Mouse (Mus musculus) urinary bladder, postnatal 25 days (tissue): ENCODE data around the gene M1ap.

Source experiments
- DNase-seq: peaks from one replicate; pipeline ENCODE4 v3.0.0; 2022; ENCODE audit warnings: low spot score

The M1ap gene

DNA sequence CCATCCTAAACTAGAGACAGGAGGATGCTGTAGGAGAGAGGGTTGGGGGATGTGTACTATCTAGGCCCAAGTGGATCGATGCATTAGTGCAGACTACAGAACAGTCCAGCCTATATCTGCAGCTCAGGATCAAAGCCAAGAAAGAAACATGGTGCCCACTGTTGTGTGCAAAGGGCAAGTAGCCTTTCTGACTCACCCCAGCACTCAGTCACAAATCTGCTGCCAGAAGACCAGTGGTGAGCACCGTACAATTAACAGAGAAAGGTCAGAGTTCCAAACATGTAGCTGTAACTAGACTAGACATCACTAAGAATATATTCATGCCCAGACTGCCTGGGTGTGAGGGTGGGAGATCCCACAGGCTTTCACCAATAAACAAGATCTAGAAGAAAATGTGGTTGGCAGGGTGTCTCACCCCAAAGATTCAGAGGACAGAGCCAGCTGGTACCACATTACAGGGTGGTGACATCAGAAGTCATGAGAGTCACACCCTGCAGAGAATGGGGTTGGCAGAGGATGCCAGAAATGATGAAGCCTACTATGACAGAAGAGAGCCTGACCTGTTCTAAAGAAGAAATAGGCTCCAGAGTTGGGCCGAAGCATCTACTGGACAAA lies 12.0 kb upstream of the M1ap start:
- no peak for DNase-seq

DNA sequence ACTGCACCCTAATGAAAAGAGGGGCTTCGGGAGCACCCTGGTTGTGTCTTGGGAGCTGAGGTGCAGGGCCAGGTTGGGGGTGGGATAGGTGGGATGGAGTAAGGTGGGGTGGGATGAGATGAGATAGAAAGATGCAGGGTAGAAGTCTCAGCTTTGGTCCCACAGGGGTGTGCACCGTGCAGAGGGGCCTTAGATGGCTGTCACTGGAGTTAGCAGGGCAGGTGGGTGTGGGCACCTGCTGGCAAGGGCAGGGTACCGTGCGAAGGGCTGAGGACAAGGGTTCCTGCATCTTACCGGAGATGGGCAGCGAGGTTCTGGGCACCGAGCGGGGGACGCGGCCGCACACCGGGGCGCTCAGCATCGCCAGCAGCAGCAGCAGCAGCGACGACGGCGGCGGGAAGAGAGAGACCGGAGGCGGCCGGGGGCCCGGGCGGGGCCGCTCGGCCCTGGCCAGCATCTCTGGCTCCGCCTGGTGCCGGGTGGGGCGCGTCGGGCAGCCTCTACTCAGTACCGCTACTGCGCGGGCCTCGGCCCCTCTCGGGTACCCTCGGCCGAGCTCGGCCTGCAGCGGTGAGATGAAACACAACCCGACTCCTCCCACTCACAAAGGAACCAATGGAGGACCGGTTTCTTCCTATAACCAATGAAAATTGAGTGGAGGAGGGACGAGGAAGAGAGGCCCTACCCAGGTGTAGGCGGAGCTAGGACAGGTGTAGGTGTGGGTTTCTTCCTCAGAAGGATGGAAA lies 7.4 kb upstream of the M1ap start, which contains the start of gene Sema4f:
TSS of gene Sema4f (minus strand) at position 603 of the 746 bp plus-strand sequence.
- no peak for DNase-seq

DNA sequence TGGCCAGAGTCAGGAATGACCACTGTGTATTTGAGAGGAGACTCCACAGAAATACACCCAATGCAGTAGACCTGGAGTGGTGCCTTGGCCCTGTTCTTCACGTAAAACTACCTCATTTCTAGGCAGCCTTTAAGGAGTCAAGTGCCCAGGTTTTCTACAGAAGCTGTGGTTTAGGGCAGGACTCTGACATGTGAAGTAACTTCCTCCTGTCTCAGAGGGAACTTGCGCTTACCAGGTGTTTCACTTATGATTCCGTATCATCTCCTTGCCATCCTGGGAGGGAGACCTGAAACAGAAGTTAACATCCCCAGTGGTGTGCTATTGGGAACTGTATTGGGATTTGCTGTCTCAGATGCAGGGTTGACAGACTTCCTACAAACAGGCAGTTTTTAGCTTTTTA lies 5.9 kb upstream of the M1ap start:
- DNase-seq, result no peak

DNA sequence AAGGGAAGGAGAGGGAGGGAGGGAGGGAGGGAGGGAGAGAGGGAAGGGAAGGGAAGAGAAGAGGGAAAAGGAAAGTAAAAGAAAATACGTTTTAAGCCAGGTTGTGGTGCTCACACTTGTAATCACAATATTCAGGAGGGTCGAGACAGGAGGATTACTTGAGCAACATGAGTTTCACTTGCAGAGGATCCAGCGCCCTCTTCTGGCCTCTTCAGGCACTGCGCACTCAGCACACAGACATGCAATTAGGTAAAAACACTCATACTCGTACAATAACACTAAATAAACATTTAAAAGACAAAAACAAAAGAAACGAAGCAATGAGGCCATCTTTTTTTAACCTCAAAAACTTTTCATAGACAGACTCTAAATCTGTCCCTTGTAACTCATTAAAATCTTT lies 952 bp upstream of the M1ap start:
- no peak for DNase-seq

DNA sequence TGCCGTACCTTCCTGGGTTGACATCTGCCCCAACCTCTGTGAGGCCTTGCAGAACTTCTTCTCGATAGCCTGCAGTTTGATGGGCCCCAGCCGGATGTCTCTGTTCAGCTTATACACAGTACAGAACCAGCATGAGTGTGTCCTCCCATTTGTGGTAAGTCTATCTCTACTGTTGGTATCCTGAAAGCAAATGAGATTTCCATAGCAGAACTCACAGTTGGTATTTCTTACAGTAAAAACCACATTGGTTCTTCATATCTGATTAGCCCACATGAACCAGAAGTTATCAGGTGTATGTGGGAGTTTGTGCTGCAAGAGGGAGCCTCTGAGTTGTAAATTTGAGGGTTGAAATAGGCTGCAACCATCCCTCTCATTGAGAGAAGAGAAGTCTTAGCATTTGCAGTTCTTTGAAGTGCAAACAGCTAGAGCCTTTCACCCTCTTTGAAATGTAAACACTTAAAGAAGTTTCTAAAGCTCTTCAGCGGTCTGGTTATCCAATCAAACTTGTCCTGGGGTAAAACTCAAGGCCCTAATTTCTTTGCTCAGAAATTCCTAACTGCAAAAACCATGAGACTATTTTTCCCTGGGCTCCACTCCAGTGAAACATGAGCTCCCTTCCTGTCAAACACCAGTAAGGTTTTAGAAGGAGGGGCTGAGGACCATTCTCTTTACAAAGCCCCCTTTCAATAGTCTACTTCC lies 10.0 kb downstream of the M1ap start:
- DNase-seq, result no peak

DNA sequence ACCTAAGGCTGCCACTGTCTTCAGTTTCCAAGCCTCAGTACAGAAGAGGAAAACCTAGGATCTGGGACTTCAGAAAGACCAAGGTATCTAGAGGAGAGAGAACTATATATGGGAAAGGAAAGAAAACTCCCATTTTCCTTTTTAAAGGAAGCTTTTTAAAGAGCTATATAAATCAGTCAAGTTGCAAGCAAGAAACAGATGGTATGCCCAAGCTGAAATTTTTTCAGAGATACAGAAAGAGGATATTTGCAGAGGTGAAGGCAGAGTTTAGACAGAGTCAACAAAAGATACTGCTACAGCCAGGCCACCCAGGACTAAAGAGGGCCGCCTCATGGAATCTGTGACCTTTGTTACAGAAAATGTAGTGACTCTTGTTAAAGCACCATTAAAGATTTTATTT lies 15.0 kb downstream of the M1ap start:
- DNase-seq, result no peak

DNA sequence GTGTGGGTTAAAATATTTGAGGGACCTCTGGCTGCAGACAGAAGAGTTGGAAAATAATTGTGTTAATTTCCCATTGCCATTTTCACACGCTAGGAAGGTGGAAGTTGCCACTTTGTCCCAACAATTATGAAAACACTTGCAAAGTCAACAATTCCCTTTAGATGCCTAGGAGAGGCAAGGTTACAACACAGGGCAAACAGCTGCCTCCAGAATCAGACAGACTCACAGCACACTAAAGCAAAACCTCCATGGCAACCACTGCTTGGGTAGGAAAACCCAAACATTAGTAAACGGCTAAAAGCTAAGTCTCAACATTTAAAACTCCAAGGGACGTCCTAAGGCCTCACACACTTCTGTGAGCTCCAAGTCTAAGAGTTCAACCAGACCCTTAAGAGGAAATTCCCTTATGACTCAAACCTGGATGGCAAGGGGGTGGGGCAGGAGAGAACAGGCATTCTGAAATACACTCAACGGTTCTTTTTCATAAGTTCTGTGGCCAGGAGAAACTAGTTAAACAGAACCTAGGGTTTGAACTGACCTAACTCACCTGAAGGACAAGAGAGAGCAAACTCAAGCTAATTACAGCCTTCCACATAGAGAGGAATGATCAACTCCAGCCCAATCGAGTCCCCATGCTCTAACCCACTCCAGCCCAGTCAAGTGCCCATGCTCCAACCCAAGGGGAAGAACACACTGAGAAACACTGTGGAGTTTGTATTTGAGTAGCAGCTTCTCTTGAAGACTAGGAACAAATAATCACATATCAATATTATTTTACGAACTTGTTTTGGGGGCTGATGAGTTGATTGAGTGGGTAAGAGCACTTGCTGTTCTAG lies 22.8 kb downstream of the M1ap start:
- DNase-seq, result no peak

DNA sequence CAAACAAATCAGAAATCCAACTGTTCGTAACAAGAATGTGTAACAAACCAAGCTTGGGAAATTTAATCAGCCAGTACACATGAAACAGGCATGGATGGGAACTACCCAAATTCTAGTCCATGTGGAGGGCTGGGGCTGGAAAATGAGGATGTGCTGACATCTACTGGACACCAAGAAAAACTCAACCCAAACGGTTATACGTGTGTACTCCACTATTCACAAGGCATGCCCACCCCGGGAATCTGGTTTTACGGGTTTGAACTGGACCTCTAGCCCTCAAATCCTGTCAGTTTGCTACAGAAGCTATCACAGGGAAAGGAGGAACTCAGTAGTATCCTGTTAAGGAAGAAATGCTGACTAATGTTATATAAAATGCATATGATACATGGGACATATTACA lies 24.3 kb downstream of the M1ap start:
- DNase-seq, result peak; percentile 47

DNA sequence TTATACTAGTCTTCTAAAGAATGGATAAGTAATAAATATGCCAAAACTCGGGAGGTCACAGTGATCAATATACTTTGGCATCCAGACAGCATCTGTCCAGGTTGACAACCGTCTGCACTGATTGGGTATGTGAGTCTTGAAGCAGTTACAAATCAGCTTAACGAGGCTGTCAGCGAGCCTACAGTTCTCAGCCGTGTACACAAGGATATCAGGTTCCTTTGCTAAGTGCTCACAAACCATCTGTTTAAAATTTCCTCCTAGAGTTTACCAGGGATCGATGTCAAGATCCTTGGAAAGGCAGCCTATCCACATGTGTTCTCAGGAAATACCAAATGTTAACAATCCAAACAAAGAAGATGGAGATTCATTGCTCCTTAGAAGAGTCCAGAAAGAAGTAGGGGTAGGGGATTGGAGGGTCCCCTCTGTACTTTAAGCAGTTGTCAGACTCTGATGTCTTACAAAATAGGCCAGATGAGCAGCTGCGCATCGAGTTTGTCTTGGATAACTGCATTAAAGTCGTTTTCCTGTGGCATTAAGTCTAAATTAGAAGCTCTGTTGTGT lies 40.8 kb downstream of the M1ap start:
- DNase-seq, result no peak

DNA sequence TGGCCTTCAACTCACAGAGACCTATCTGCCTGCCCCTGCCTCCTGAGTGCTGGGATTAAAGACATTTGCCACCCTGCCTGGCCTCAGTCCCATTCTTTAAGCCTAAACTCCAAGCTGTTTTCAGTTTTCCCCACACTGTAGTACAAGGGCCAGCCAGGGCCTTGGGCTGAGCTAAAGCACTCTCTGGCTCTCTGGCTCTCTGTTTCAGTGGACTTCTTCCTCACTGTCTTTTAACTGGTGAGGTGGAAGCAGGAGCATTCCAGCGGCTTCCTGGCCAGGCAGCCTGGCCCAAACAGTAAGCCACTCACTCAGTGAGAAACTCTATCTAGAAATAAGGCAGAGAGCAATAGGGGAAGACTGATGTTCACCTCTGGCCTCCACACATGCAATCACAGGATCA lies 47.0 kb downstream of the M1ap start:
- no peak for DNase-seq

DNA sequence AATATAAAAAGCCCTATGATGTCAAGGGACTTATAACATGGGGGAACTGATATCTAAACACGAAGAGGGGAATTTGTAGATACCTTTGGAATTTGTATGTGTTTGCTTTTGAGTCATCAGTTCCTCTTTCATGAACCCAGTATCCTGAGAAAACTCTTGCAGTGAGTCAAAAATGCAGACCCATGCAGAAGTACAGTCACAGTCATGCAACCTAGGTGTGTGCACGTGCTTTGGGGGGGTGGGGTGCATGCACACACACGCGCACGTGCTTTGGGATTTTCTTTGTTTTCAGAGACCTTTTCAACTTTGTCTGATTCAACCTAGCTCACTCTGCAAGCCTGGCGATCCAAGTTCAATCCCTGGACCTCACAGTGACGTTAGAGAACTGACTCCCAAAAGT lies 47.7 kb downstream of the M1ap start:
- no peak for DNase-seq

DNA sequence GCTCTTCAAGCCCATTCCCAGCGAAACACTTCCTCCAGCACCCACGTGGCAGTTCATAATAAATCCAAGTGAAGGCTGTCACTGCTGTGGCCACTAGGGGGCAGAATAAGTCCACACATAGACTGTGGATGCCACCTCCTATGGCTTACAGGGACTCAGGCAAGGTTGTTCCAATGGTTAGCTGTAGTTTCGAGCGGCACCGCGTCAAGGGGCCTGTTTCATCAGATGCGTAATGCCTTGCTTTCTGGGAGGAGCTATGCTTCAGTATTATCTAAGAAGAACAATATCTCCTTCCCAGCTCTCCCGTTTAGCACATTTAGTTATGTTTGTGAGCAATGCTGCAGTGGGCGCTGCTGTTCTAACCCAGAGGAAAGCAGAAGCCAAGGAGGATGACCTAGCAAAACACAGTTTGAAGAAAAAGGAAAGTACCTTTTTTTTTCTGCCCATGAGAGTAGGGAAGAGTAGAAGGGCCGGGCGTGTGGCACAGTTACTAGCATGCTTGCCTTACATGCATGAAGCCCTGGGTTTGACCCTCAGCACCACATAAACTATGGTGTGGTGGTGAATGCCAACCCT lies 50.1 kb downstream of the M1ap start:
- DNase-seq, result peak; percentile 82

DNA sequence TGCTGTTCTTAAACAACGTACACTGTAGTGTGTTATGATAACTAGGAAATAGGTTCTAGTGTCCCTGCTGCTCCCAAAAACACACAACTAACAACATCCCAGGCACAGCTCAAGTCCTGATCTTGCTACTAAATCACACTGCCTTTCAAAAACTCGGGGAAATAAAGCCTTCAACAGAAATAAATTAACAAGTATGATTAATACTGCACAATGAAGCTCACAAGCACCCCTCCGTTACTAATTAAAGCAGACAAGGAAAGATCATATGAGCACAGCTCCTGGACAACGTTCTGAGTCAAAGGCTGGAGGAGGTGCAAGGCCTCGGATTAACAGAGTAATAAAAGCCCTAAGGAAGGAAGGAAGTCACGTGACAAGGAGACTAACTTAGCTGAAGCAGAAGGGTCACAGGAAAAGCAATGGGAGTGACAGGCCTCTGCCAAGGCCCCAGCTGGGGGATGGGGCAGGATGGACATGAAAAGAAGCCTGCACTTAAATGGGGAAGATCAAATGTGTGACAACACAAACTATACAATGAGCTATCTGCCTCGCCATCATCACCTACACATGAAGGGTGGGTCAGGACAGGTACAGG lies 50.9 kb downstream of the M1ap start:
- DNase-seq, result no peak

DNA sequence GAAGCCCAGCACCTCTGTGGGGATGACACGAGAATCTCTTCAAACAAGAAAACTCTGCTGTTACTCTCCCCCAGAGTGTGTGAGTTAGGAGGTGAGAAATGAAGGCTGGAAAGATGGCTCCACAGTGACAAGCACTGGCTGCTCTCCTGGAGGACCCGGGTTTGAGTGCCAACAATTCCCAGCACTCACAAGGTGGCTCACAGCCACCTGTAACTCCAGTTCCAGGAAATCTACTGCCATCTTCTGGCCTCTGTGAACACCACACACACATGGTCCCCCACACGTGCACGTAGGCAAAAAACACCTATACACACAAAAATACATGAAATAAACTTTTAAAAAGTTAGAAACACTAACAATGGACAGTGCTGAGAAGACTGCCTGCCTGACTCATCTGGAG lies 51.6 kb downstream of the M1ap start:
- DNase-seq, result no peak

DNA sequence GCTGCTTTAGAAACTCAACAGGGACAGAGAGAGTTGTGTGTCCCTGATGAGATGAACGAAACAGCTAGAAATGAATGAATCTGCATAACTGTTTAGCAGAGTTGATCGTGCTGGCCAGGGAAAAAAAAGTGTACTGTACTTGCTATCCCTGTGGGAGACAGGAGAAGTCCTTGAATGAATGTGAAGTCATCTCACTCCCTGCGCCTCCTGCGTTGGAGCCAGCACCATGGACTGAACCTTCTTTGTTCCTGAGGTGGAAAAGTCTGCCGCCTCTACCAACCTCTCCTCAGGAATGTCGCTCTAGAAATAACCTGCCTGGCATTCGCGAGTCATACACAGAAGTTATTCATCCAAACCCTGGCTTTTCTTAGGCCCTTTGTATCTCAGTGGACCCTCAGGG lies 53.3 kb downstream of the M1ap start:
- no peak for DNase-seq

DNA sequence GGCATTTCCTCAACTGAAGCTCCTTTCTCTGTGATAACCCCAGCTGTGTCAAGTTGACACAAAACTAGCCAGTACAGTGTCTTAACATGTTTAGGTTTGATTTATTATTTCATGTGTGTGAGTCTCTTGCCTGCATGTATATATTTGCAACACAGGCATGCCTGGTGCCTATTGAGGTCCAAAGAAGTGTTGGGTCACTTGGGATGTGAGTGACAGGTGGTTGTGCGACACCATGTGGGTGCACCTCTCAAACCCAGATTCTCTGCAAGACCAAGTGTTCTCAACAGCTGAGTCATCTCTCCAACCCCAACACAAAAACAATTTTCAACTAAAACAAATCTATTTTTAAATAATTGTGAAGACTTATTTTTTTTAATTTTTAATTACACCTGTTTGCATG lies 56.4 kb downstream of the M1ap start:
- DNase-seq, result no peak

DNA sequence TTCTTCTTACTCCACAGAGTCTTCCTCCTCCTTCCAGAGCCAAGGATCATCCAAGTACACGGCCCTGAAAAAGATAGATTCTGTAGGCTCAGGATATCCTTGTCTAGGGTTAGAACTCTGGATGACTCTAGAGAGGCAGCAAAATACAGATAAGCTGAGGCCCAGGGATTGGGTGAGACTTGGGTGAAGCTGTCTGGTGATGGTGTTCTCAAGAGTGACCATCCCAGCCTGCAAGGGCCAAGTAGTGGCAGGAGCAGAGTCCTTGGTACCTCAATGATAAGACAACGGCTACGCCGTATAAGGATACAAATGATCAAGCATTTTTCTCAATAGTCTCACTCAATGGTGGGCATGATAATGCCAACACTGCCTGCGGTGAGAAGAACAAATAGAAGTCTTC lies 57.1 kb downstream of the M1ap start:
- DNase-seq, result no peak

DNA sequence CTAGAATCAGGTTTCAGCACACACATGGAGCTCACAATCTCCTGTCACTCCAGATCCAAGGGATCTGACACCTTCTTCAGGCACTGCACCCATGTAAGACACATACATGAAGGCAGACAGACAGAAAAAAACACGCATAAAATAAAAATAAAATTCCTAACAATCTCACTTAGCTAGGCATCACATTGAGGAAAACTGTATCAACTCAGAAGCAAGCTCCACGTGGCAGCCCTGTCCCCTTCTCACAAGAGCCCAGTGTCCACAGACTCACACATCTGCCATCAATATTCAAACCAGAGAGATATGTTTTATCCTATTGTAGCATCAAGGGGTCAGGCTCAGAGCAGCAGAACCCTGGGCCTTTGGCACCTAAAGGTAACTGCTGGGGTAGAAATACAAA lies 57.6 kb downstream of the M1ap start:
- no peak for DNase-seq

DNA sequence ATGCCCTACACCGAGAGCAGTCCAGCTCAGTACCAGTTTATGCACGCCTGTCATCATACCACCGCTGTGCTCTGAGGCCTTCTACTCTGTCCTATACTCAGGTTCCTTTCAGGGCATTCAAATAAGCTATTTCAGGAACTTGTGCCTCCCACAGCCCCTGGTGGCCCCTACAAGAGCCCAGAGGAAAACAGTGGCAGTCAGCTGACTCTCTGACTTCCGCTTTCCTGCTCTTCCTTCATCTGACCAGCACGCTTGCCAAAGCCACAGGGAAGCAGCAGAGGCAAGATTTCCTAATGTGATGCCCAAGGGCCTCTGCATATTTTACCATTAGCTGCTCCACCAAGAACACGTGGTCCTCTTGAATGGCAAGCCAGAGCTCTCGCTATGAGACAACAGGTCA lies 58.2 kb downstream of the M1ap start:
- no peak for DNase-seq

DNA sequence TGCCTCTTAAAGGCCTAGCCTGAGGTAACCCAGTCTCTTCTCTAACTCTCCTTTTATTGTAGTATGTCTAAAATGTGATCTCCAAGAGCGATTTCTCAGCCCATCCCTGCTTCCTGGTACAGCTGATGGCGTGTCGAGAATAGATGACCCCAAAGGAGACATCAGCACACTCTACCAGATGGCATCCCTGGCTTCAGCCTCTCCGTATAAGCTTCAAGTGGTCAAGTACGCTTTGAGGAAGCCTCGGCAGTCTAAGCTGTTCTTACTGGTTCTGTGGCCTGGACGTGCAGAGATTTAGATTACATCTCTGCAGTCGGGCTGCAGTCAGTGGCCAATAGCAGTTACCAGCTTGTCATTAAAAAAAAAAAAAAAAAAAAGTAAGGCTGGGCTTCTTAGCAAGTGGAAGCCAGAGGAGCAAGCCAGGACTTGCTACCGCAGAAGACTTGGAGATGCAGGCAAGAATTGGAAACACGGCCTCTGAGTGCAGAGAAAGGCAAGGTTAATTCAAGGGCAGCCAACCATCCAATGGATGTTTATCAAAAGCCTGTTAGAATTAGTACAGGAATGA lies 58.8 kb downstream of the M1ap start:
- DNase-seq, result no peak

DNA sequence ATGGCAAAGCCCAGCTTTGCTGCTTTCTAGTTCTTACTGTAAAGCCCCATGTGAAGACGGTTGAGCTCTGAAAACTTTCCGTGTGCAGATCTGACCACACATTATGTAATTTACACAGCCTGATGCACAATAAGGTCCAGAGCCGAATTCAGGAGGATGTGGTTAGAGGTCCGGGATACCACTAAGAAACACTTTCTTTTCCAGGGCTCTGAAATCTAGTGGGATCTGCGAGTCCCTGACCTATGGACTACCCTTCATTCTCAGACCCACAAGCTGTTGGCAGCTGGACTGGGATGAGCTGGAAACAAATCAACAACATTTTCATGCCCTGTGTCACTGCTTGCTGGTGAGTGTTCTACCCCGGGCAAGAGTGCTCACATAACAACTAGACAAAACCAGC lies 59.4 kb downstream of the M1ap start:
- DNase-seq, result no peak
